Mouse (Mus musculus) bone marrow macrophage, adult 2 months (primary cell): ENCODE results near the gene Cenpu.

ENCODE experiments used
- CTCF ChIP-seq: IDR thresholded peaks from 2 replicates; pipeline ENCODE4 v1.5.1; 2012; ENCODE audit warnings: low read depth, mild to moderate bottlenecking, low read length, moderate library complexity
- POLR2A ChIP-seq: IDR thresholded peaks from 2 replicates; pipeline ENCODE4 v1.6.1; 2012; ENCODE audit warnings: mild to moderate bottlenecking, low read depth, low read length, borderline replicate concordance

DNA sequence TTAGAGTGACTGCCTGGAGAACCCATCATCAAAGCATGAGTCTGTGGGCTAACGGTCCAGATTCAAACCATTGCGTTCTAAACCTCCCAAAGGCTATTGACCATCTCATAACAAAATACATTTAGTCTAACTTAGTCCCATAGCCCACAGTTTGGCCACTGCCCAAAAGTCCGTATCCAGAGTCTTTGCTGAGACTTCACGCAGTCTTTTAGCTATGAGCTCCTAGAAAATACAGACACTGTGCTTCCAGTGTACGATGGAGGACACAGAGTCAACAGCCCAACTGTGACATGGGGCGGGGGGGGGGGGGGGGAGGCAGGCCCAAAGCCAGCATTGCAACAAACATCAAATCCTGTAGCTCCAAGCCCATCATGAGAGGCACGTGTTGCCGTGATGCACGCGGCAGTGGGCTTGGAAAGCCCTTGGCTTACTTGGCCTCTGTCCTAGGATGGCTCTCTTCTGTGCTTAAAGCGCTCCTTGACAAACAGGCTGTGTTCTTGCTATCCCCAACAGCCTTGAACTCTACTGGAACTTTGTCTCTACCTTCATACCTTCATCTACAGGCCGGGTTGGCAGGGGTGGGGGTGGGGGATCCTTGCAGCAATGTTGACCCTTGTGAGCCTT, 48.6 kb upstream of the Cenpu start:
- no peak for TF ChIP-seq CTCF
- no peak for TF ChIP-seq POLR2A
